Mouse (Mus musculus): Measurements from ENCODE around the gene Nmnat1.
A peak's percentile ranks its signal among the peaks of the same experiment; 100 is the strongest.

Gene Nmnat1

DNA sequence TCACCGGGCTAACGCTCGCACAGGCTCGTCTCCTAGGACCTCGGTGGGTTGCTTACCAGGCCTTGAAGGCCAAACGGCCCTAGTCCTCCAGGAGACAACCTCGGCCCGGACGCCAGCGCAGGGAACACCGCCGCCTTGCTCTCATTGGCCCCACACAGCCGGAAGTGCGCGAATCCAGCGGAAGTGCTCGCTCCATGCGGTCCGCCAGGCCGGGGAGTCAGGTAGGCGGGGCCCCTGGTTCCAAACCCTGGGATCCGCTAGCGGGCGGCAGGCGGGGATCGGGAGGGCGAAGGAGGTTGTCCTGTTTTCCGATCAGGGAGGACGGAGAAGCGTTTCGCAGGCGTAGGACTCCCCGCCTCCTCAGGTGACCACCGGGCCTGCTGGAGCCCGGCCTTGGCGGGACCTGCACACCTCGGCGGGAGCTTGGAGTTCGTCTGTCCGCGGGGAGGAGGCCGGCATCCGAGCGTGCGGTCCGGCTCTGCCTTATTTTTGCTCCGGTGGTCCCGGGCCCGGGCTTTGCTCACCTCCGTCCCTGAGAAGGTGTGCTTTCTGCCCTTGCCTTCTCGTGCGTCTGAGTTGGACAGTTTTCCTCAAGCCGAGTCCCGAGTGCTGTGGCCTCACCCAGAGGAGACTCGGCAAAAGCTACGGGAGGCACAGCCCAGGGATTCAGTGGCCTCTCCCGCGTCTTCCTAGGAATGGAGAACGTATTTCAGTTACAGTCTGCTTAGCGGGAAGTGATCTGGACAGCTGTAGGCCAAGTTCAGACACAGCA lies at the start of gene Nmnat1, which contains the start of gene Lzic:
Gene Nmnat1 (minus strand): TSS at position 150 of the 772 bp plus-strand sequence.
Gene Lzic (plus strand): TSS at position 177 of the 772 bp plus-strand sequence.
- DNase-seq (ENCODE audit: low read depth, low spot score) = peak; percentile 79

DNA sequence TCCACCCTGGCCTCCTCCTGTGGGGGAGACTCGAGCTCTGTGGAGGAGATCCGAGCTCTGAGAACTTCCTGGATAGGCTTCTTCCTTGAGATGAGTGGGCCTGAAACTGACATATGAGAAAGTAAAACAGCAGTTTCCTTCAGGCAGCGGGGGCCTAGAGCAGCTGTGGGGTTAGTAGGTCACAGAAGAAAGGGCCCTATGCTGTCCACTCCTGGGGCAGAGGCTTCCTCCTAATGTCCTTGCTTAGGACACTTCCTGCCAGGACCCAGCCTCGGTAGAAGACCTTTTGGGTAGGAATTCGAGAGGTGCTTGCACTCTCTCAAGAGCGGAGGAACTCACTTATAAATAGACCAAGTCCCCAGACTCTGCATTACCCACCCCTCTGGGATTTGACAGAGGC lies 44.7 kb upstream of the Nmnat1 start:
- no peak for DNase-seq (ENCODE audit: low read depth, low spot score)

DNA sequence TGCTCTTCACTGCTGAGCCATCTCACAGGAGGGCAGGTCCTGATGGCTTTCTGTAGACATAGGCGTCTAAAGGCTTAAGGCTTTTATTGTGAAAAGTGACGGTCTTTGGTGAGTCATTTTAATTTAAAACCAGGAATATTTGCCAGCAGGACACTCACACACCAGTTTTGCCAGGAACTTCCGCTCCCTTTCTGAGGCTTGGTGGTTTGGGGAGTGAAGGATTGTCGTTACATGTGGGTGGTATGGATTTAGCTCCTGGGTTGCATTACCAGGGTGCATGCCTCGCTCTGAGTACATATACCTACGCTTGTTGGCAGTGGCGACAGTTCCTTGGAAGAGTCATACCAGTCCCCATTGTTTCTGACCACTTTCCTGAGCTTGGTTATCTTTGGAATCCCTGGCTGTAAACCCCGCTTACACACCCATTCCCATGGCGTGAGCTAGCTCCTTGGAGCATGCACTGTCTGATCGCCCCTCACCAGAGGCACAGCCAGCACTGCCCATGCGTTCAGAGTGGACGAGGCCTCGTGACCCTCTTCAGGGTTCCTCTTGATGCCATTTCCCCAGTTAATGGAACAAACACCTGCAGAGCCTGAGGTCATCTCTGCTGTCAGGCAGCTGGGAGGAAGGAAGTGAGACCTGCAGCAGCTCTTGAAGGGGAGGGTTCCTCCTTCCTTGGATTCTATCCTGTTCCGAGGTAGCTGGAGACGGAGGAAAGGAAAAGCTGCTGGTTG lies 42.8 kb upstream of the Nmnat1 start:
- no peak for DNase-seq (ENCODE audit: low read depth, low spot score)

DNA sequence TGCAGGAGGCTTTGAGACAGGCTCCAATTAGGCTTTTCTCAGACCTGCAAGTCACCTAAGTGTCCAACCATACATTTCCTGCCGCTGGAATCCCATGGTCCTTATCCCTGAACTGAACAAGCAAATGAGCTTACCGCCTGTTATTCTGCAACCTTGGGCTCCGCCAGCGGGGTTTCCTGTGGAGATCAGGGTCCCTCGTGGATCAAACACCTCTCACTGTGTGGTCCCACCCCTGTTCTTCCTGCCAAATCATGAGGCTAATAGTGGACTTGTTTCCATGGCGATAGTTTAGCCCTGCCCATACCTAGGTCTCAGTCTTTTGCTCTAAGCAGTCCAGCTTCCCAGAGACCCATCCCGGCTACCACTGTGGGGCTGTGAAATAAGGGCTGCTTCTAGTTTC lies 41.3 kb upstream of the Nmnat1 start:
- DNase-seq (ENCODE audit: low read depth, low spot score) = no peak

DNA sequence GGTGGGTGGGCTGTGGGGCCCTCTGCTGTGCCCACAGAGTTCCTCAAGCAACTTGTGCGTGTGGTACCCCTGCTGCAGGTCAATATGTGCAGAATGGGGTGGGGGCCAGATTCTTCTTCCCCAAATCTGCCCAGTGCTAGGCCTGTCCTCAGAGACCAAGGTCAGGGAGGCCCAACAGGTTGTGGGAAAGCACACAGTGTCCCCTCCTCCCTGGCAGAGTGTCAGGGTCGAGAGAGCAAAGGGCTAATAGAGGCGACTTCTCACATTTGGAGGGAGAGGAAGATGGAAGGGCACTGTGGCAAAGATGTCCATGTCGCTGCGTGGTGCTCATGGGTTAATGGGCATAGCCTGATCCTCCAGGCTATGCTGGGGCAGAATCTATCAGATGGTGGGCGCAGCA lies 40.8 kb upstream of the Nmnat1 start:
- DNase-seq (ENCODE audit: low read depth, low spot score) = no peak

DNA sequence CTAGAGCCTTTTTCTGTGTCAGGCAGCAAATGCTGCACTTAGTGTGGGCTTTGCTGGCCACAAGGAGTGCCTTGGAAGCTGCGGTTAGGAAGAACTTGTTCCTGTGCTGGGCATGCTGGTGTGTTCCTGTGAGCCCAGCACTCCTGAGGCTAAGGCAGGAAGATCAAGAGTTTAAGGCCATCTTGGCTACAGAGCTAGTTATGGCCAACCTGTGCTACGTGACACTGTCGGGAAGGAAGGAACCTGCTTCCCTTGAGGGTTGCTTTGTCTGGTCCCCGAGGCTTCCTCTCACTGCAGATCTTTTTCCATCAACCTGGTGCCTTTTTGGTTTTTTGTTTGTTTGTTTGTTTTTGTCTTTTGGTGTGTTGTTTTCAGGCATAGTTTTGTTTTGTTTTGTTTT lies 40.2 kb upstream of the Nmnat1 start:
- DNase-seq (ENCODE audit: low read depth, low spot score) = no peak

DNA sequence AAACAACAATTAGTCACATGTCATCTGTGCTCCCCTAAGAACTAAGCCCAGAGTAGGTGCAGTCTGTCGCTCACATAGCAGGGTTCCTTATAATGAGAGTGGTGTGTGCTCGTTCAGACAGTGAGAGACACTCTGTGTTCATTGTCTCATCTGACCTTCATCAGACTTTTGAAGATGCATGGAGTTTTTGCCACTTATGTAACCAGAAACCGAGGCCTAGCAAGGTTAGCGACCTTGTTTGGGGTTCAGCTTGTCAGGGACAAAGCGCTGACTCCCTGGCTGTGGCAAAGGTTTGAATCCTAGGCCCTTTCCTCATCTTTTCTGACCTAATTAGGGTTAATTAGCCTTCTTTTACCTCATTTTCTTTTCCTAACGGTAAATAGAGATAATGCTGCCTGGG lies 39.0 kb upstream of the Nmnat1 start:
- no peak for DNase-seq (ENCODE audit: low read depth, low spot score)

DNA sequence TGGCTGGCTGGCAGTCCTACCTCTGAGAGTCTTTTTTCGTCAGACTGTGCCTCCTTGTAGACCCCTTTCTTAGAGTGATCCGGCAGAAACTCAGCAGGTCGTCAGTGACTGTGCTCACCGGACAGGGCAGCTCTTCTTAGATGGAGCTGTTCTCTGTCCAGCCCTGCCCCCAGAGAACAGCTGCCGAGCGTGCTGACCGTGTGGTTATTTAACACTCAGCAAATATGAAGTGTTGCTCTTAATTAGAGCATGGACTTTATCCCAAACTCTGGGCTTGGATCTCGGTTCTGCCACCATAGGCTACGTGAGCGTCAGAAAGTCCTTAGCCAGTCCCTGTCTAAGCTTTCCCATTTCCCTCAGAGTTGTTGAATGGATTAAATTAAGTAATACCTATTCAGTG lies 36.3 kb upstream of the Nmnat1 start:
- no peak for DNase-seq (ENCODE audit: low read depth, low spot score)

DNA sequence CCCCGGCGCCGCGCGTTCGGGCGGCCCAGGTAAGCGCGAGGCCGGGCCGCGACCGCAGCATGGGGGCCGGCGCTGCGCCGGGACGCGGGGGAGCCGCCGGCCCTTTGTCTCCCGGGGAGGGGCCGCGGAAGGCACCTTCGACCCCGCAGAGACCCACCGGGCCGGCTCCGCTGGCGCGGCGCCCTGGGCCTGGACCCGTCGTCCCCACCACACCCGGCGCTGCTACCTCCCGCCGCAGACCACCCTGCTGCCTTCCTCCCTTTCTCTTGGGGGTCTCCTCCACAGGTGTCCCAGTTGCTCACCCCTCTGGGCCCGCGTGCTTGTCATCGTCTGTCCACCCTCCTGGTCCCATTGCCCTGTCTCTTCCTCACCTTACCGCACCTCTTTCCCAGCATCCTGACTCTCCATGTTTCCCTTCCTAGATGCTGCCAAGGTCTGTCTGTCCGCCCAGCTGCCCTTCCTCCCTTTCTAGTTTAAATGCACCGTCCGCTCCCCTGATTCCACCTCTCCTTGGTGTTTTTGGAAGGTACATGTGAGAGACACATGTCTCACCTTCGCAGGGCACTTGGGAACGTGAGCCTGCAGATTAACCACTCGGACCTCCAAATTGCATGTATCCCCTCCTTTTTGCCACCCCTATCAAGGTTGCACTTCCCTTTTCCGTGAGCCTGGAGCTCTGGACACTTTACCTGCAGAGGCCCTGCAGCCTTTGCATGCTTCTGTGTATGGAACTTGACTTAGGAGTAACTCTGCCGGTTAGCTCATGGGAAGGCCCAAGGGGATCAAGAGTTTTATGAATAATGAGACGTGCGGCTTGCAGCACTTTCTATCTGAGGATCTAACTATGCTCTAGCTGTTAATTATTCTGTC lies 33.6 kb upstream of the Nmnat1 start:
- no peak for DNase-seq (ENCODE audit: low read depth, low spot score)

DNA sequence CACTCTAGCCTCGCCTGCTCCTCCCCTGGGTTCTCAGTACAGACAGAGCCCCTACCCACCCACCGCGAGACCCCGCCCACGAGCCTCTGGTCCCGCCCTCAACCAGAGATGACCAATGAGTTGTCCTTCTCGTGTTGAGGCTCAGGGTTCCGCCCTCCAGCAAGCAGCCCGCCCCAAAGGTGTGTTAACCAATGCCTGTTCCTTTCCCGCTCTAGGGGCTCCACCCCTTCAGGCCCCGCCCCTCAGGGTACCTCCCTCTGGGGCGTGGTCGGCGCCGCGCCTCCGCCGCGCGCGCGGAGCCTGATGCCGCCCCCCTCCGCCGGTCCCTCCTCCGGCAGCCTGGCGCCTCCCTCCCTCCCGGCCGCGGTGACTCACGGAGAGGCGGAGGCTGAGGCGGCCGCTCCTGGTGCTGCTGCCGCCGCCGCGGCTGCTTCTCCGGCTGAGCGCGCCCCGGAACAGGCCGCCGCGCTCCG lies 32.9 kb upstream of the Nmnat1 start, which contains the start of gene Ctnnbip1:
Gene Ctnnbip1 (plus strand): TSS at position 369 of the 473 bp plus-strand sequence.
- DNase-seq (ENCODE audit: low read depth, low spot score) = peak; percentile 95

DNA sequence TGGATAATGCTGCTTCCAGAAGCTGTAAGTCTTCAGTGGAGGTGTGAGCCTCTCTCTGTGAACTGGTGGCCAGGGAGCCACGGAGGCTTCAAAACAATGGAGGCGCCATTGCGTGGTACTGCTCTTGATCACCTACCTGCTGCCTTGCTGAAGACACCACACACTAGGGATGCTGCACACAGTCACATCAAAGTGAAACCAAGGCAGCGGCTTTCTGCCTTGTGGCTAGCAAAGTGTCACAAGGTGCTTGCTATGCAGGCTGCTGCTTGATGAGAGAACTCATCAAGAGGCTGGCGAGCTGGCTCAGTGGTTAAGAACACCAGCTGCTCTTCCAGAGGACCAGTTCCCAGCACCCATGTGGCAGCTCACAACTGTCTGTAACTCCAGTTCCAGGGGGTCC lies 30.7 kb upstream of the Nmnat1 start:
- no peak for DNase-seq (ENCODE audit: low read depth, low spot score)

DNA sequence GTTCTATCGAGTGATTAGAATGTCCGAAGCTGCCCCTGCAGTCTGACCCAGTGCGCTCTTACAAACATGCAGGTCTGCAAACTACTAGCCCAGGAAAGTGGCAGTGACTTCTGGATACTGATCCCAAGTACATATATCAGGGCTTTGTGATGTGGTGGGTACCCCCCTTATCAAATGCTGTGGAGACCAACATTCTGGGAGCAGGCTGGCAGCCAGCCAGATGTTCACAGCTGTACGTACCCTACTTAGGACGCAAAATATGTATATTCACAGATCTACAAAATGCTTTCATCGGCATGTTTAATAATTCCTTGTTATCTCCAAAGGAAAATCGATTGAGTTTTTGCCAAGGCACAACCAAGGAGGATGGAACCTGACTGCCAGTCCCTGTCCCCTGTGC lies 27.1 kb upstream of the Nmnat1 start:
- DNase-seq (ENCODE audit: low read depth, low spot score) = no peak

DNA sequence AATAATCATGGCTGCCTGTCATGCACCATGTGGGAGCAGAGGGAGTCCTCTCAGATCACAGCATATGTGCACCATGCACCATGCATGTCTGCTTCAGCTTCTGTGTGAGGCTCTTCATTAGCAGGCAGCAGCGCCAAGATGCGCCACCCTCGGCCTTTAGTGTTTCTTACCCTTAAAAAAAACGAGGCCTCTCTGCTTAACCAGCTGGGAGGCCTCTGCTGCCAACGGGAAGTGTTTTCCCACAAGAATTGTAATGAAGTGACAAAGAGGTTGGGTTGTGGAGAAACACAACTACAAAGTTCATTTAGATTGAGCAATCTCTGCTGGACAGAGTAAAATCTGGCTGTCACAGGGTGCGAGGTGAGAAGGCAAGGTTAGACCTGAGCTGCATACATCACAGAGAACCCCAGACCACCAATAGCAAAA lies 26.2 kb upstream of the Nmnat1 start:
- no peak for DNase-seq (ENCODE audit: low read depth, low spot score)

DNA sequence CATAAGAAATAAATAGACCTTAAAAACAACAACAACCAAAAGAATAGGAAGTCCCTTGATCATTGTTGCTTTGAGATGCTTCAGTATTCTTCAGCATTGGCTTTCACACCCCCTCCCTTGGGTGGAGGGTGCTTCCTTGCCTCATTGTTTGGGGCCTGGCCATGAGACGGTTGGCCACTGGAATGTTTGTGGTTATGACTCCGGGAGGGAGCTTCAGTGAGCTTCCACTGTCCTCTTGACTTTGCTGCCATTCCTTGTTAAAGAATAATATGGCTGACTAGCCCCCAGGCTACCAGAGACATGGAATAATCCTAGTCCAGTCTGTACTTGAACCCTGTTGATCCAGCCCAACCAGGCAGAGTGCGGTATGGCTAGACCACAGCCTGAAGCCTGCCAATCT lies 21.9 kb upstream of the Nmnat1 start:
- DNase-seq (ENCODE audit: low read depth, low spot score) = no peak

DNA sequence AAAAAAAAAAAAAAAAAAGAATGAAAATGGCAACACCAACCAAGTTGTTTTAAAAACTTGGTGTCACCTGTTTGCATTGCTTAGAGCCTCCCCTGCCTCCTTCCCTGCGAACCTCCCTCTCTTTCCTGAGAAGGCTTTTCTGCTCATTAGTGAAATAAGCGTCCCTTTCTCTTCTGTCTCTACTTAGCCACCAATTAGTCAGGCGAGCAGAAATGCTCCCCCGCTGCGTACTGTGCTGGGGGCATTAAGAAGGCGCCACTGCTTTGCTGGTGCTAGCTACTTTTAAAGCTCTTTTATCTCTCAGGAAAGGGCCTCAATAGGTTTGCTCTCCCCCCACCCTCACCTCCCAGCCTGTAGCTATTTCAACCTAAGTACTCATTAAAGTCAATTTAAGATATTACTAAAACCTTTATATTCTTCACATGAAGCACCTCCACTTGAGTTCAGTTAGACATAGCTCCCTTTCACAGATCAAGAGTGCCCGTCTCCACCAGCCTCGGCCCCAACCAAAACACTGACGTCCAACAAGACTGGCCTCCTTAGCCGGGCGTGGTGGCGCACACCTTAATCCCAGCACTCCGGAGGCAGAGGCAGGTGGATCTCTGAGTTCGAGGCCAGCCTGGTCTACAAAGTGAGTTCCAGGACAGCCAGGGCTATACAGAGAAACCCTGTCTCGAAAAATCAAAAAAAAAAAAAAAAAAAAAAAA lies 20.4 kb upstream of the Nmnat1 start:
- no peak for DNase-seq (ENCODE audit: low read depth, low spot score)

DNA sequence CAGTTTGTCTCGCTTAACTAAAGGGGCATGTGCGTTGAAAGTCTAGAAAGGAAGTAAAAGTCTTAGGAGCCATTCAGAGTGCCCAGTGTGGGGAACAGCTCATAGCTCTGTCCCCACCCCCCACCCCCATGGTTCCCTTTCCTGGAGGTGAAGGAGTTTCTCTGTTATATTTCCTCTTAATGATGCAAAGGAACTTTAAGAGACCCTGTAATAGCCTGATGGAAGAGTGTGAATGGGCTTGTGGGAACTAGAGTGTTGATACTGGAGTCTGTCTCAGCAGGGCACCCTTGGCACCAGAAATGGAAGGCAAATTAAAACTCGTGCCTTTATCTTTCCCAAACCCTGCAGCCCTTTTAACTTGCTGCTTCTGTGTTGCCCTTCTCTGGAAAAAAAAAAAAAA lies 19.9 kb upstream of the Nmnat1 start:
- no peak for DNase-seq (ENCODE audit: low read depth, low spot score)

DNA sequence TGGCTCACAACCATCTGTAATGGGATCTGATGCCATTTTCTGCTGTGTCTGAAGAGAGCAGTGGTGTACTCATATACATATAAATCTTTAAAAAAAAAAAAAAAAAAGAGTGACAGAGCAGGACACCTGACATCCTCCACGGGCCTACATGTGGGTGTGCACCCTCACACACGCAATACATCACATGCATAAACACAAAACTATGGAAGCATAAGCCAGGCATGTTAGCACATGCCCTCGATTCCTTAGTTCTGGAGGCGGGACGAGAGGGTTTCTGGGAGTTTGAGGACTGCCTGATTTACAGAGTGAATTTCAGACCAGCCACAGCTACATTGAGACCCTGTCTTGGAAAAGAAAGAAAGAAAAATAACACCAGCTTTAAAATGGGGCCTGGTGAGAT lies 19.4 kb upstream of the Nmnat1 start:
- DNase-seq (ENCODE audit: low read depth, low spot score) = no peak

DNA sequence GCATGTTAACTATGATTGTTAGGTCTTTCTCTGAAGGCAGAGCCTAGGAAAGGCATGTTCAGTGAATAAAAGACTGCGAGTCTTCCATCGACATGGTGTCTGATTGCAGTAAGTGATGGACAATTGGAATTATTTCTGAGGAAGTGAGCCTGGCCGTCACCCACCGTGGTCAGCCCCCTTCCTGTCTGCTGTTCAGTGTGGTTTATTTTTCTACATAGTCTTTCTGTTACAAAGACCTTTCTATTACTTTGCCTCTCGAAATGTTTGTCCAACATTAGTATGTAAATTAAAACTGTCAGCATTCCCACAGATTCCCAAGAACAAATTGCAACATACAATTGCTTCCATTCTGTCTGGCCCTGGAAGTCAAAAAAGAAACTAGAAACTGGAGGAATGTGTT lies 14.8 kb upstream of the Nmnat1 start:
- DNase-seq (ENCODE audit: low read depth, low spot score) = no peak

DNA sequence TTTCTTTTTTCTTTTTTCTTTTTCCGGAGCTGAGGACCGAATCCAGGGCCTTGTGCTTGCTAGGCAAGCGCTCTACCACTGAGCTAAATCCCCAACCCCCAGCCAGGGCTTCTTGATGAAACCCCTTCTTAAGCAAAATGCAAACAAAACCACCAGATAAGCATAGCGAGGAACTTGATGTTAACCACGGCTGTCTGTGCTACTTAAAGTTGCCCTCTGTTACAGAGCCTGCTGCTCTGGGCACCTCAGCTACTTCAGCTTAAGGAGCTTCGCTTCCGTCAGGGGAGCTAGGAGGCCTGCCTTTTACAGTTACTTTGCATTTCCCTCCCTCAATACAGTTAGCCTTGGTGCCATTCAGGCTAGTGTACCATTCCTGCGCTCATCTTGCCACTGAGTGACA lies 13.9 kb upstream of the Nmnat1 start:
- no peak for DNase-seq (ENCODE audit: low read depth, low spot score)

DNA sequence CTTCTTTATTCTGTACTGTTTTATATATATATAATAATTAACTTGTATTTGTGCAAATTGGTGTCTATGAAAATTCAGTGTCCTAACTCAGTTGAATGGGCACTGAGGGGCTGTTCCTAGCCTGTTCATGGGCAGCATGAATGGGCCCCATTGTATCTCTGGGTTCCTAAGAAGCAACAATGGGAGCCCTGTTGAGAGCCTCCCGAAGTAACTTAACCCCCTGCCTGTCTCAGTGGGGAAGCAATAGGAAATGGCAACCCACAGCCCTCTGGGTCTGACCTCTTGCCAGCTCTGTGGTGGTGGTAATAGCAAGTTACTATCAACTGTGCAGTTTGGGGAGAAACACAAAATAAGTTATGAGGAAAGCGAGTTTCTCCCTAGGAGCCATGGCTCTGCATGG lies 11.6 kb upstream of the Nmnat1 start:
- no peak for DNase-seq (ENCODE audit: low read depth, low spot score)

DNA sequence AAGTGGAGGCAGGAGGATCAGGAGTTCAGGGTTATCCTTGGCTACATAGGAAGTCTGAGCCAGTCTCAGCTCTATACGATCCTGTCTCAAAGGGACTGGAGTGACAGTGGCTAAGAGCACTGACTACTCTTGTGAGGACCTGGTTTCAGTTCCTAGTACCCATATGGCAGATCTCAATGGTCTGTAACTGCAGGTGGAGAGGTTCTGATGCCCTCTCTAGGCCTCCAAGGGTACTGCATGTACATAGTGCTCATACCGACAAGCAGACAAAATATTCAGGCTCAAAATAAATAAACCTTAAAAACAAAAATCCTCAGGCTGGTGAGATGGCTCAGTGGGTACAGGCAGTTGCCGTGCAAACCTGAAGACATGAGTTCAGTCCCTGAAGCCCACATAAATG lies 6.1 kb upstream of the Nmnat1 start:
- DNase-seq (ENCODE audit: low read depth, low spot score) = no peak

All from brain, embryonic 18.5 days (tissue).